Mouse (Mus musculus): ENCODE results near the gene Znrf3.

DNA sequence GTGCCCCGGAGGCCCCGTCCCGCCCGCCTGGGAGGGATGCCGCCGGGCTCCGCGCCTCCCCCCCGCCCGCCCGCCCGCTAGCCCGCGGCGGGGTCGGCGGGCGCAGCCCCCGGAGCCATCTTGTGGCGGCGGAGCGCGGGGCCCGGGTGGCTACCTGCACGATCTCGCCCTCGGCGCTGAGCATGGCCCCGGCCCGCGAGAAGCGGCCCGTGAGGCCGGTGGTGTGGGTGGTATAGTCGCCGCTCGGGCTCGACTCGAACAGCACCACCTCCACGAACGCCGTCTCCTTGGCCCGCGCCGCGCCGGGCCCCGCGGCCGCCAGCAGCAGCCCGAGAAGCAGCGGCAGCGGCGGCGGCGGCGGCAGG, 431 bp downstream of the Znrf3 start:
- TF ChIP-seq POLR2A (IDR thresholded peaks at IDR 0.05; ENCODE audit: borderline replicate concordance, low read depth, low read length) (no peak), CTCF (IDR thresholded peaks at IDR 0.05; ENCODE audit: low read depth, low read length) (no peak)
